Mouse (Mus musculus) cerebellum, postnatal 10 days (tissue): ENCODE measurements at regions not wholly inside any gene's neighbourhood (a gene's known extent, or its start where the extent isn't known, plus 50 kb on each side); places are given as distances from the start of the nearest gene placed in this dataset.

Experiments used
- DNase-seq, 2 experiments: peaks; one replicate each; pipeline ENCODE4 v3.0.0; 2021; ENCODE audit warnings: mixed read lengths in 2 of 2

- DNase-seq: peak in 1 of 2 experiments; percentile 25
Measured at GRCm38 (mm10) chrX:156539782-156540181, 875.3 kb downstream of the Phex start.

GRCm38 (mm10) chrX:156537536-156537935 is 877.6 kb downstream of the Phex start:
- DNase-seq: no peak
